Mouse (Mus musculus): Measurements from ENCODE around the gene Ints3. TPM values are rescaled to one million over a fixed set of nuclear protein-coding genes. Genes with fewer than 3 reads are reported as not detected.
A peak's percentile ranks its signal among the peaks of the same experiment; 100 is the strongest.

The Ints3 gene
- total RNA-seq, 2 experiments from 2014 or later: 71.1 to 98.9 TPM

GRCm38 (mm10) chr3:90395629-90396028 is 37.8 kb downstream of the Ints3 start:
- DNase-seq (ENCODE audit: low spot score in 2 of 2): no peak

- no peak for DNase-seq (ENCODE audit: low spot score in 2 of 2)
Measured at GRCm38 (mm10) chr3:90392661-90393060, 40.8 kb downstream of the Ints3 start.

- no peak for DNase-seq (ENCODE audit: low spot score in 2 of 2)
Measured at GRCm38 (mm10) chr3:90391941-90392340, 41.5 kb downstream of the Ints3 start.

- peak in 1 of 2 experiments; percentile 26 for DNase-seq (ENCODE audit: low spot score in 2 of 2)
Measured at GRCm38 (mm10) chr3:90391004-90391403, 42.4 kb downstream of the Ints3 start.

- DNase-seq (ENCODE audit: low spot score in 2 of 2): peak; percentile 63 to 71
Measured at GRCm38 (mm10) chr3:90389511-90390490, 43.6 kb downstream of the Ints3 start, which contains the start of gene Slc27a3. Slc27a3 (minus strand) TSS chr3:90389938.

GRCm38 (mm10) chr3:90388726-90389510 is 44.5 kb downstream of the Ints3 start:
- peak; percentile 56 to 59 for DNase-seq (ENCODE audit: low spot score in 2 of 2)

GRCm38 (mm10) chr3:90388192-90388591 is 45.2 kb downstream of the Ints3 start:
- no peak for DNase-seq (ENCODE audit: low spot score in 2 of 2)

- peak; percentile 50 to 56 for DNase-seq (ENCODE audit: low spot score in 2 of 2)
Measured at GRCm38 (mm10) chr3:90387483-90387882, 45.9 kb downstream of the Ints3 start.

- peak in 1 of 2 experiments; percentile 11 for DNase-seq (ENCODE audit: low spot score in 2 of 2)
Measured at GRCm38 (mm10) chr3:90386817-90387216, 46.6 kb downstream of the Ints3 start.

GRCm38 (mm10) chr3:90384851-90385375 is 48.5 kb downstream of the Ints3 start:
- DNase-seq (ENCODE audit: low spot score in 2 of 2): peak in 1 of 2 experiments; percentile 12

- DNase-seq (ENCODE audit: low spot score in 2 of 2): peak in 1 of 2 experiments; percentile 15
Measured at GRCm38 (mm10) chr3:90383690-90384089, 49.7 kb downstream of the Ints3 start.

- DNase-seq (ENCODE audit: low spot score in 2 of 2): peak; percentile 61 to 75
Measured at GRCm38 (mm10) chr3:90381727-90382126, 51.7 kb downstream of the Ints3 start.

GRCm38 (mm10) chr3:90378496-90378895 is 54.9 kb downstream of the Ints3 start:
- DNase-seq (ENCODE audit: low spot score in 2 of 2): no peak

- DNase-seq (ENCODE audit: low spot score in 2 of 2): no peak
Measured at GRCm38 (mm10) chr3:90376247-90376585, 57.2 kb downstream of the Ints3 start.

- DNase-seq (ENCODE audit: low spot score in 2 of 2): no peak
Measured at GRCm38 (mm10) chr3:90375562-90376246, 57.7 kb downstream of the Ints3 start.

- no peak for DNase-seq (ENCODE audit: low spot score in 2 of 2)
Measured at GRCm38 (mm10) chr3:90374368-90374767, 59.1 kb downstream of the Ints3 start.

GRCm38 (mm10) chr3:90373432-90374028 is 59.9 kb downstream of the Ints3 start:
- peak; percentile 69 to 79 for DNase-seq (ENCODE audit: low spot score in 2 of 2)

GRCm38 (mm10) chr3:90372817-90373216 is 60.6 kb downstream of the Ints3 start:
- no peak for DNase-seq (ENCODE audit: low spot score in 2 of 2)

GRCm38 (mm10) chr3:90371857-90372256 is 61.6 kb downstream of the Ints3 start:
- no peak for DNase-seq (ENCODE audit: low spot score in 2 of 2)

GRCm38 (mm10) chr3:90369041-90369440 is 64.4 kb downstream of the Ints3 start:
- no peak for DNase-seq (ENCODE audit: low spot score in 2 of 2)
